ENCODE assay signal across 11 mouse cellular contexts in genomic region chr8:71572077-71572476, GRCm38 (mm10). TPM values are rescaled to one million over a fixed set of nuclear protein-coding genes. Genes with fewer than 3 reads are reported as not detected.
DNase-seq lines count a peak whose midpoint lies in the region; ATAC-seq and TF ChIP-seq lines count a peak whose summit lies in the region.
"Had no signal": no experiment of that assay in that cellular context is flagged by ENCODE, and none has a peak within 500 bp of the region (broad histone marks: within the 10 kb centered on the region; RNA-seq: fewer than 3 reads in every experiment).

No protein-coding gene starts in this region.

- intact Hi-C loops in gastrocnemius, adult 2 months (cut with DNase I): no loop called here
- intact Hi-C loops in gastrocnemius, postnatal 14 days (cut with DNase I; ENCODE audit: low total_unique reads): no loop called here

- no peaks in the 10 kb centered on the region for H3K27me3 ChIP-seq in lung, embryonic 16.5 days (ENCODE audit: control insufficient read depth, insufficient read depth, low read depth, low read length)
- H3K27me3 ChIP-seq in forebrain, embryonic 15.5 days: no peaks in the 10 kb centered on the region
- no peaks in the 10 kb centered on the region for H3K27me3 ChIP-seq in neural tube, embryonic 14.5 days (ENCODE audit: control insufficient read depth, insufficient read depth, low read length)
- H3K27me3 ChIP-seq in liver, postnatal 0 days (ENCODE audit: insufficient read depth, low read length): peaks cover 3% of the 10 kb centered on the region; the same call in 1 of the 2 replicates

- H3K4me3 ChIP-seq in gastrocnemius, adult 2 months: no peak overlapping the region; the same call in 1 of the 2 replicates
- no peak overlapping the region for H3K4me3 ChIP-seq in lung, embryonic 16.5 days (ENCODE audit: low read length)
- H3K4me3 ChIP-seq in forebrain, embryonic 15.5 days: peak overlapping the region; percentile 61
- H3K4me3 ChIP-seq in neural tube, embryonic 14.5 days (ENCODE audit: low read depth, low read length): peak overlapping the region; percentile 62; the same call in 1 of the 2 replicates
- H3K4me3 ChIP-seq in liver, postnatal 0 days (ENCODE audit: low read depth, low read length): no peak overlapping the region
- H3K4me3 ChIP-seq: heart, embryonic 13.5 days; liver, embryonic 13.5 days had no signal

- no peak overlapping the region for H3K4me2 ChIP-seq in lung, embryonic 16.5 days (ENCODE audit: low read depth, low read length)
- H3K4me2 ChIP-seq in forebrain, embryonic 15.5 days (replicated peaks): peak overlapping the region; percentile 49
- H3K4me2 ChIP-seq in neural tube, embryonic 14.5 days (ENCODE audit: low read depth, low read length): peak overlapping the region; percentile 93
- no peak overlapping the region for H3K4me2 ChIP-seq in liver, postnatal 0 days (ENCODE audit: low read depth, low read length)
- H3K4me2 ChIP-seq: liver, embryonic 13.5 days had no signal

- H3K36me3 ChIP-seq in lung, embryonic 16.5 days (ENCODE audit: control insufficient read depth, insufficient read depth, low read length): no peaks in the 10 kb centered on the region
- H3K36me3 ChIP-seq in forebrain, embryonic 15.5 days: no peaks in the 10 kb centered on the region
- H3K36me3 ChIP-seq in neural tube, embryonic 14.5 days (ENCODE audit: control insufficient read depth, insufficient read depth, low read length): no peaks in the 10 kb centered on the region
- no peaks in the 10 kb centered on the region for H3K36me3 ChIP-seq in liver, postnatal 0 days (replicated peaks; ENCODE audit: insufficient read depth, low read length)
- H3K36me3 ChIP-seq: heart, embryonic 13.5 days; liver, embryonic 13.5 days had no signal

- WGBS in lung, embryonic 16.5 days: 77% methylated on average over 2 of the region's 2 CpGs
- WGBS in forebrain, embryonic 15.5 days: 79% methylated on average over 2 of the region's 2 CpGs
- 84% methylated on average over 2 of the region's 2 CpGs for WGBS in neural tube, embryonic 14.5 days
- WGBS in liver, postnatal 0 days (ENCODE audit: insufficient replicate concordance): 85% methylated on average over 2 of the region's 2 CpGs

- H3K9me3 ChIP-seq in lung, embryonic 16.5 days (ENCODE audit: control insufficient read depth, low read length): no peaks in the 10 kb centered on the region
- H3K9me3 ChIP-seq in forebrain, embryonic 15.5 days: no peaks in the 10 kb centered on the region
- no peaks in the 10 kb centered on the region for H3K9me3 ChIP-seq in neural tube, embryonic 14.5 days (ENCODE audit: control insufficient read depth, low read length)
- no peaks in the 10 kb centered on the region for H3K9me3 ChIP-seq in liver, postnatal 0 days (ENCODE audit: low read length)
- H3K9me3 ChIP-seq: heart, embryonic 13.5 days; liver, embryonic 13.5 days had no signal

- no peak for ATAC-seq in lung, embryonic 16.5 days (ENCODE audit: low read depth)
- no peak for ATAC-seq in forebrain, embryonic 15.5 days (replicated peaks)
- ATAC-seq in neural tube, embryonic 14.5 days (ENCODE audit: low read depth): no peak
- no peak for ATAC-seq in liver, postnatal 0 days

- TF ChIP-seq EP300 in liver, postnatal 0 days (IDR thresholded peaks at IDR 0.05; ENCODE audit: low read depth): no peak

- DNase-seq in gastrocnemius, adult 2 months: no peak
- no peak for DNase-seq in gastrocnemius, postnatal 14 days
- DNase-seq in lung, postnatal 36 days: no peak
- DNase-seq in urinary bladder, adult 18-20 months (ENCODE audit: low spot score in 2 of 2): no peak
- no peak for DNase-seq in liver, postnatal 0 days
- DNase-seq: liver, embryonic 13.5 days had no signal

- peaks cover 9% of the 10 kb centered on the region for H3K4me1 ChIP-seq in lung, embryonic 16.5 days (replicated peaks; ENCODE audit: control insufficient read depth, insufficient read depth, low read length)
- H3K4me1 ChIP-seq in forebrain, embryonic 15.5 days: peaks cover 46% of the 10 kb centered on the region
- H3K4me1 ChIP-seq in neural tube, embryonic 14.5 days (ENCODE audit: control insufficient read depth, insufficient read depth, low read length): peaks cover 17% of the 10 kb centered on the region
- peaks cover 27% of the 10 kb centered on the region for H3K4me1 ChIP-seq in liver, postnatal 0 days (ENCODE audit: insufficient read depth)

- no peak overlapping the region for H3K9ac ChIP-seq in lung, embryonic 16.5 days (ENCODE audit: low read length)
- no peak overlapping the region for H3K9ac ChIP-seq in forebrain, embryonic 15.5 days (replicated peaks)
- no peak overlapping the region for H3K9ac ChIP-seq in neural tube, embryonic 14.5 days (replicated peaks; ENCODE audit: low read depth, low read length)
- H3K9ac ChIP-seq in liver, postnatal 0 days (replicated peaks): no peak overlapping the region
- H3K9ac ChIP-seq: liver, embryonic 13.5 days had no signal

- TF ChIP-seq CTCF in gastrocnemius, adult 2 months (IDR thresholded peaks at IDR 0.05): no peak; the same call in 1 of the 2 replicates
- TF ChIP-seq CTCF in liver, postnatal 0 days (IDR thresholded peaks at IDR 0.05; ENCODE audit: low read depth): no peak

- peak overlapping the region; percentile 55 for H3K27ac ChIP-seq in gastrocnemius, adult 2 months
- H3K27ac ChIP-seq in lung, embryonic 16.5 days (ENCODE audit: low read length): peak overlapping the region; percentile 60; the same call in 1 of the 2 replicates
- H3K27ac ChIP-seq in forebrain, embryonic 15.5 days (replicated peaks): peak overlapping the region; percentile 70
- peak overlapping the region; percentile 71; the same call in 1 of the 2 replicates for H3K27ac ChIP-seq in neural tube, embryonic 14.5 days (ENCODE audit: low read depth, low read length)
- H3K27ac ChIP-seq in liver, postnatal 0 days (ENCODE audit: low read depth): no peak overlapping the region
- H3K27ac ChIP-seq: liver, embryonic 13.5 days had no signal

RNA-seq across cellular contexts. Expression of gene Slc27a1, which starts 3.4 kb away (rescaled TPM):
- total RNA-seq in gastrocnemius, adult 2 months (2021): 100 to 1,000 TPM in 1 of 2 experiments, 10 to 100 TPM in 1; 57.2 to 116 TPM
- 10 to 100 TPM; 29.9 to 50.8 TPM for total RNA-seq in gastrocnemius, postnatal 14 days (2021)
- polyA plus RNA-seq in lung, embryonic 16.5 days (2015; fragmentation: Nextera tagmentation; extraction: Ambion mirVana): 38.4 and 39.5 TPM in 2 replicates
- polyA plus RNA-seq in forebrain, embryonic 15.5 days (2015; fragmentation: Nextera tagmentation; extraction: Ambion mirVana): 68.5 and 71.8 TPM in 2 replicates
- polyA plus RNA-seq in neural tube, embryonic 14.5 days (2014; fragmentation: Nextera tagmentation; extraction: Ambion mirVana): 61.0 and 70.0 TPM in 2 replicates
- polyA plus RNA-seq in liver, postnatal 0 days (2015; fragmentation: Nextera tagmentation; extraction: Ambion mirVana): 6.0 and 6.8 TPM in 2 replicates

RNA-seq across cellular contexts. Expression of gene Nxnl1, which starts 5.7 kb away (rescaled TPM):
- total RNA-seq in gastrocnemius, adult 2 months (2021): not detected
- total RNA-seq in gastrocnemius, postnatal 14 days (2021): under 1 TPM in 1 of 2 experiments, not detected in 1; 0.18 TPM
- 0.10 TPM in 1 of 2 replicates, not detected in the other for polyA plus RNA-seq in lung, embryonic 16.5 days (2015; fragmentation: Nextera tagmentation; extraction: Ambion mirVana)
- not detected in 2 replicates for polyA plus RNA-seq in forebrain, embryonic 15.5 days (2015; fragmentation: Nextera tagmentation; extraction: Ambion mirVana)
- not detected in 2 replicates for polyA plus RNA-seq in neural tube, embryonic 14.5 days (2014; fragmentation: Nextera tagmentation; extraction: Ambion mirVana)
- 0.08 TPM in 1 of 2 replicates, not detected in the other for polyA plus RNA-seq in liver, postnatal 0 days (2015; fragmentation: Nextera tagmentation; extraction: Ambion mirVana)
- polyA plus RNA-seq: embryonic facial prominence, embryonic 11.5 days; heart, embryonic 13.5 days had no signal

RNA-seq across cellular contexts. Expression of gene Tmem221, which starts 13.4 kb away (rescaled TPM):
- total RNA-seq in gastrocnemius, adult 2 months (2021): not detected
- under 1 TPM in 1 of 2 experiments, not detected in 1; 0.21 TPM for total RNA-seq in gastrocnemius, postnatal 14 days (2021)
- 4.4 and 4.5 TPM in 2 replicates for polyA plus RNA-seq in lung, embryonic 16.5 days (2015; fragmentation: Nextera tagmentation; extraction: Ambion mirVana)
- 0.11 and 0.20 TPM in 2 replicates for polyA plus RNA-seq in forebrain, embryonic 15.5 days (2015; fragmentation: Nextera tagmentation; extraction: Ambion mirVana)
- not detected in 2 replicates for polyA plus RNA-seq in neural tube, embryonic 14.5 days (2014; fragmentation: Nextera tagmentation; extraction: Ambion mirVana)
- polyA plus RNA-seq in liver, postnatal 0 days (2015; fragmentation: Nextera tagmentation; extraction: Ambion mirVana): 0.62 and 0.66 TPM in 2 replicates

RNA-seq across cellular contexts. Expression of gene Pgls, which starts 19.9 kb away (rescaled TPM):
- 10 to 100 TPM; 19.3 to 28.6 TPM for total RNA-seq in gastrocnemius, adult 2 months (2021)
- total RNA-seq in gastrocnemius, postnatal 14 days (2021): 10 to 100 TPM; 40.5 to 43.3 TPM
- 202 and 218 TPM in 2 replicates for polyA plus RNA-seq in lung, embryonic 16.5 days (2015; fragmentation: Nextera tagmentation; extraction: Ambion mirVana)
- polyA plus RNA-seq in forebrain, embryonic 15.5 days (2015; fragmentation: Nextera tagmentation; extraction: Ambion mirVana): 191 TPM in 2 replicates
- 239 and 259 TPM in 2 replicates for polyA plus RNA-seq in neural tube, embryonic 14.5 days (2014; fragmentation: Nextera tagmentation; extraction: Ambion mirVana)
- 153 and 158 TPM in 2 replicates for polyA plus RNA-seq in liver, postnatal 0 days (2015; fragmentation: Nextera tagmentation; extraction: Ambion mirVana)

RNA-seq across cellular contexts. Expression of gene Fam129c, which starts 25.4 kb away (rescaled TPM):
- total RNA-seq in gastrocnemius, adult 2 months (2021): 1 to 10 TPM in 1 of 2 experiments, under 1 TPM in 1; 0.79 to 1.4 TPM
- under 1 TPM; 0.59 to 0.82 TPM for total RNA-seq in gastrocnemius, postnatal 14 days (2021)
- polyA plus RNA-seq in lung, embryonic 16.5 days (2015; fragmentation: Nextera tagmentation; extraction: Ambion mirVana): 2.7 and 3.7 TPM in 2 replicates
- polyA plus RNA-seq in forebrain, embryonic 15.5 days (2015; fragmentation: Nextera tagmentation; extraction: Ambion mirVana): 4.9 and 5.5 TPM in 2 replicates
- polyA plus RNA-seq in neural tube, embryonic 14.5 days (2014; fragmentation: Nextera tagmentation; extraction: Ambion mirVana): 7.5 and 9.3 TPM in 2 replicates
- polyA plus RNA-seq in liver, postnatal 0 days (2015; fragmentation: Nextera tagmentation; extraction: Ambion mirVana): 9.2 and 11.2 TPM in 2 replicates

Comparison
In these comparisons a context has a peak if more than half of its experiments do, and no peak if none do; other contexts are left out.
1. H3K4me3 ChIP-seq: peak in forebrain, embryonic 15.5 days (single experiment) and neural tube, embryonic 14.5 days (single experiment); none in gastrocnemius, adult 2 months (single experiment), lung, embryonic 16.5 days (single experiment) and liver, postnatal 0 days (single experiment).
2. H3K4me2 ChIP-seq: peak in forebrain, embryonic 15.5 days (single experiment) and neural tube, embryonic 14.5 days (single experiment); none in lung, embryonic 16.5 days (single experiment) and liver, postnatal 0 days (single experiment).